Mouse (Mus musculus) liver, embryonic 15.5 days (tissue): ENCODE results near the gene Efcab9. TPM values are rescaled to one million over a fixed set of nuclear protein-coding genes. Genes with fewer than 3 reads are reported as not detected.
"Not testable (repeated sequence)": the region's sequence is repeated elsewhere in the genome, so short reads cannot be mapped to it uniquely, and the experiment has no call there.

Experiments used
- ATAC-seq: fragments of 200-750 bp; cut with Nextera tagmentation; 2 replicates; pipeline ENCODE4 v1.8.0; 2017; ENCODE audit warnings: moderate number of reproducible peaks, mild to moderate bottlenecking, moderate library complexity; ENCODE audit not compliant: insufficient read depth
- H3K27ac ChIP-seq: fragments of 300-500 bp; sonication (generic); replicated peaks from 2 replicates; pipeline ENCODE4 v1.5.1; 2015; ENCODE audit warnings: mild to moderate bottlenecking, inconsistent platforms
- H3K27me3 ChIP-seq: fragments of 300-500 bp; sonication (generic); 2 replicates; pipeline ENCODE4 v1.6.1; 2015; ENCODE audit warnings: mild to moderate bottlenecking, inconsistent platforms
- H3K36me3 ChIP-seq: fragments of 300-500 bp; sonication (generic); replicated peaks from 2 replicates; pipeline ENCODE4 v1.6.1; 2015; ENCODE audit warnings: moderate library complexity, mild to moderate bottlenecking, inconsistent platforms
- H3K4me1 ChIP-seq: fragments of 300-500 bp; sonication (generic); replicated peaks from 2 replicates; pipeline ENCODE4 v1.6.1; 2015; ENCODE audit warnings: inconsistent platforms
- H3K4me2 ChIP-seq: fragments of 300-500 bp; sonication (generic); 2 replicates; pipeline ENCODE4 v1.6.1; 2015; ENCODE audit warnings: moderate library complexity, mild to moderate bottlenecking, inconsistent platforms
- H3K4me3 ChIP-seq: fragments of 300-500 bp; sonication (generic); replicated peaks from 2 replicates; pipeline ENCODE4 v1.5.1; 2015; ENCODE audit warnings: mild to moderate bottlenecking, inconsistent platforms
- H3K9ac ChIP-seq: fragments of 300-500 bp; sonication (generic); 2 replicates; pipeline ENCODE4 v1.6.1; 2015; ENCODE audit warnings: moderate library complexity, mild to moderate bottlenecking, inconsistent platforms
- H3K9me3 ChIP-seq: fragments of 300-500 bp; sonication (generic); replicated peaks from 2 replicates; pipeline ENCODE4 v1.6.1; 2016; ENCODE audit warnings: inconsistent platforms
- WGBS: fragments of 180-500 bp; shearing (Covaris S2); methylation state at CpG from one replicate; pipeline ENCODE4 v1.1.7; 2015; ENCODE audit warnings: mixed read lengths; ENCODE audit not compliant: insufficient replicate concordance; 5-methylcytosine and 5-hydroxymethylcytosine counted together
- polyA plus RNA-seq: library from polyadenylated mRNA; unstranded; fragments of >200 nt; fragmentation: Nextera tagmentation; extraction: Ambion mirVana; gene quantifications from 2 replicates; pipeline ENCODE4 v1.2.1, GENCODE M21; 2015

The Efcab9 gene
- polyA plus RNA-seq, 1 experiment from 2014 or later, result 0.41 TPM

- no peak for ATAC-seq
- Histone ChIP-seq H3K4me2 (no peak overlapping the region), H3K36me3 (0 out of 2 replicates have a peak, but pooled peaks cover 4% of the 10 kb centered on the region), H3K9me3 (no peaks in the 10 kb centered on the region), H3K27me3 (no peaks in the 10 kb centered on the region), H3K4me3 (no peak overlapping the region), H3K4me1 (peaks cover 11% of the 10 kb centered on the region), H3K9ac (no peak overlapping the region), H3K27ac (no peak overlapping the region)
- WGBS, result 75% methylated on average over 8 of the region's 8 CpGs
These were observed 14.8 kb downstream of the Efcab9 start for GRCm38 (mm10) chr11:32516916-32517712.

DNA sequence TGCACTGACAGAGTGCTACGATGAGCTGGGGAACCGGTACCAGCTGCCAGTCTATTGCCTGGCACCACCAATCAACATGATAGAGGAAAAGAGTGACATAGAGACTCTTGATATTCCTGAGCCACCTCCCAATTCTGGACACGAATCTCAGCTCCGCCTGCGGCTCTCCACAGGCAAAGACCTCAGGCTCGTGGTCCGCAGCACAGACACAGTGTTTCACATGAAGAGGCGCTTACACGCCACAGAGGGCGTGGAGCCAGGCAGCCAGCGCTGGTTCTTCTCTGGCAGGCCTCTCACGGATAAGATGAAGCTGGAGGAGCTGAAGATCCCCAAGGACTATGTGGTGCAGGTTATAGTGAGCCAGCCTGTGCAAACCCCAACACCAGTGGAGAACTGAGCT is 15.8 kb downstream of the Efcab9 start:
- 81% methylated on average over 12 of the region's 12 CpGs for WGBS
- Histone ChIP-seq H3K36me3 (0 out of 2 replicates have a peak, but pooled peaks cover 4% of the 10 kb centered on the region), H3K27me3 (no peaks in the 10 kb centered on the region), H3K4me2 (no peak overlapping the region), H3K4me1 (peaks cover 11% of the 10 kb centered on the region), H3K9ac (no peak overlapping the region), H3K4me3 (no peak overlapping the region), H3K27ac (no peak overlapping the region), H3K9me3 (no peaks in the 10 kb centered on the region)
- no peak for ATAC-seq

DNA sequence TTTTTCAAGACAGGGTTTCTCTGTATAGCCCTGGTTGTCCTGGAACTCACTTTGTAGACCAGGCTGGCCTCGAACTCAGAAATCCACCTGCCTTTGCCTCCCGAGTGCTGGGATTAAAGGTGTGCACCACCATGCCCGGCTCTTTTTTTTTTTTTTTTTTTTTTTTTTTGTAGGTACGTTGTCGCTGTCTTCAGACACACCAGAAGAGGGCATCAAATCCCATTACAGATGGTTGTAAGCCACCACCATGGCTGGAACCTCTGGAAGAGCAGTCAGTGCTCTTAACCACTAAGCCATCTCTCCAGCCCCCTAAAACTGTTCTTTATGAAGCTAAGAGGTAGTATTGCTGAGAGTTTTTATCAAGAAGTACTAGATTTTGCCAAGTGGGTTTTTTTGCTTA is 17.0 kb downstream of the Efcab9 start:
- H3K9me3 ChIP-seq, H3K36me3 ChIP-seq, H3K9ac ChIP-seq, ATAC-seq, H3K4me3 ChIP-seq, H3K4me2 ChIP-seq, H3K27ac ChIP-seq, H3K27me3 ChIP-seq: not testable (repeated sequence)
- peaks cover 11% of the 10 kb centered on the region for H3K4me1 ChIP-seq
- WGBS, result 75% methylated on average over 5 of the region's 5 CpGs

- no peak overlapping the region for H3K9ac ChIP-seq
- no peak for ATAC-seq
- H3K4me2 ChIP-seq, result no peak overlapping the region
- no peaks in the 10 kb centered on the region for H3K4me1 ChIP-seq
- H3K36me3 ChIP-seq, result no peaks in the 10 kb centered on the region
- no peaks in the 10 kb centered on the region for H3K27me3 ChIP-seq
- H3K9me3 ChIP-seq, result no peaks in the 10 kb centered on the region
- H3K4me3 ChIP-seq, result no peak overlapping the region
- H3K27ac ChIP-seq, result no peak overlapping the region
- WGBS, result 19% methylated on average over 1 of the region's 1 CpGs
These were observed 21.0 kb downstream of the Efcab9 start for GRCm38 (mm10) chr11:32510930-32511329.

DNA sequence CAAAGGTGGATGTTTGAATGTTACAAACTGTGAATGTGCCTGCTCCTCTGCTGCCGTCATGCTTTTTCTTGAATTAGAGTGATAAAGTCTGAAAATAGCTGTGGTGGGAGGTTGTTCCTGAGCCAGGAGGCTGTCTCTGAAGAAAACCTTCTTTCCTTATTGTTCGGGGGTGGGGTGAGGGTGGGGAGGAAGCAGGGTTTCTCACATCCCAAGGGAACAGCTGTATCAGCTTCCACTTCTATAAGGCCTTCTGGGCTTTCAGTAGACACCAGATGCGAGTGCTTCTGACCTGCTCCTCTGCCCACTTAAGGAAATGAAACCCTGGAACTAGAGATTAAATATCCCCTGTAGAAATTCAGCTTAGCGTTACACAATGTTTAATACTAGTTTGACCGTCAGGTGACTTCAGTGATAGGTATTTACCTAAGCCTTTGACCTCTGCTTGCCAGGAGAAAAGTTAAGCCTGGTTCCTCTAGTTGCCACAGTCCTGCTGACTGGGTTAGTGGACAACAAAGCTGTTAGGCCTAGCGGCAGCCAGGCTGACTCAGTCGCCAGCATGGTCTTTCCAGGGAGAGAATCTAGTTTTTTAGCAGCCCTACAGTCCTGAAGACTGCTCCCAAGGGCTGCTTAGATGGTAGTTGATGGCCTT is 26.7 kb downstream of the Efcab9 start:
- ATAC-seq, result no peak
- WGBS, result 62% methylated on average over 7 of the region's 7 CpGs
- Histone ChIP-seq H3K4me2 (no peak overlapping the region), H3K27me3 (no peaks in the 10 kb centered on the region), H3K9ac (no peak overlapping the region), H3K4me3 (no peak overlapping the region), H3K27ac (no peak overlapping the region), H3K36me3 (no peaks in the 10 kb centered on the region), H3K9me3 (no peaks in the 10 kb centered on the region), H3K4me1 (0 out of 2 replicates have a peak, but pooled peaks cover 4% of the 10 kb centered on the region)

DNA sequence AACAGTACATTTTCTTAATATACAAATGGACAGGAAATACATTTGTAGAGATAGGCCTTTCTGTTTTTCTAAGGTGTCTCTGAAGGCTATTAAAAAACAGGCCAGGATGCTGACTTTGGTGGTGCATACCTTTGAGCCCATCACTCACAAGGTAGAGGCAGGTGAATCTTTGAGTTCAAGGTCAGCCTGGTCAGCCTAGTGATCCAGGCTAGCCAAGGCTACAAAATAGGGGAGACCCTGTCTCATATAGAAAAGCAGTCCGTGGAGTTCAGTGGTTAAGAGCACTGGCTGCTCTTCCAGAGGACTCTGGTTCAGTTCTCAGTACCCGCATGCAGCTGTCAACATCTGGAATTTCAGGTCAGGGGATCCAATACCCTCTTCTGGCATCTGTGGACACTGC is 28.2 kb downstream of the Efcab9 start:
- Histone ChIP-seq H3K9ac (no peak overlapping the region), H3K36me3 (no peaks in the 10 kb centered on the region), H3K27me3 (no peaks in the 10 kb centered on the region), H3K4me3 (no peak overlapping the region), H3K9me3 (no peaks in the 10 kb centered on the region), H3K4me2 (no peak overlapping the region), H3K27ac (no peak overlapping the region), H3K4me1 (0 out of 2 replicates have a peak, but pooled peaks cover 4% of the 10 kb centered on the region)
- WGBS, result 78% methylated on average over 2 of the region's 2 CpGs
- no peak for ATAC-seq

DNA sequence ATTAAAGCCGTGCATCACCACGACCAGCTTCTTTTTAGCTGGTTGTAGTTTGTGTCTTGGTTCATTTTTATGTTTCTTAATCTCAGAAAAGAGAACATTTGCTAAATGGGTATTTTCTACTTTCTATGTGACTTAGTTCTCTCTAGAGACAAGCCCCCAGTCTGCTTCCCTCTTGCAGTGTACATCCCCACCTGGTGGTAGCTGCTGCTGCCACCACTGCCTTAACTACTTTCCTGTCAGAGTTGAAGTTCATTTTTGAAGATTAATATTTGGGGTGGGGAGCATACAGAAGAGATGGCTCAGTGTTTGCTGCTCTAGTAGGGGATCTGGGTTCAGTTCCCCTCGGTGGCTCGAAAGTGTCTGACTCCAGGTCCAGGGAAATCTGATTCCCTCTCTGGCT is 31.9 kb downstream of the Efcab9 start:
- Histone ChIP-seq H3K27me3 (no peaks in the 10 kb centered on the region), H3K9ac (no peak overlapping the region), H3K4me3 (no peak overlapping the region), H3K4me2 (no peak overlapping the region), H3K4me1 (no peaks in the 10 kb centered on the region), H3K9me3 (no peaks in the 10 kb centered on the region), H3K27ac (no peak overlapping the region), H3K36me3 (no peaks in the 10 kb centered on the region)
- no peak for ATAC-seq
- 86% methylated on average over 4 of the region's 4 CpGs for WGBS

DNA sequence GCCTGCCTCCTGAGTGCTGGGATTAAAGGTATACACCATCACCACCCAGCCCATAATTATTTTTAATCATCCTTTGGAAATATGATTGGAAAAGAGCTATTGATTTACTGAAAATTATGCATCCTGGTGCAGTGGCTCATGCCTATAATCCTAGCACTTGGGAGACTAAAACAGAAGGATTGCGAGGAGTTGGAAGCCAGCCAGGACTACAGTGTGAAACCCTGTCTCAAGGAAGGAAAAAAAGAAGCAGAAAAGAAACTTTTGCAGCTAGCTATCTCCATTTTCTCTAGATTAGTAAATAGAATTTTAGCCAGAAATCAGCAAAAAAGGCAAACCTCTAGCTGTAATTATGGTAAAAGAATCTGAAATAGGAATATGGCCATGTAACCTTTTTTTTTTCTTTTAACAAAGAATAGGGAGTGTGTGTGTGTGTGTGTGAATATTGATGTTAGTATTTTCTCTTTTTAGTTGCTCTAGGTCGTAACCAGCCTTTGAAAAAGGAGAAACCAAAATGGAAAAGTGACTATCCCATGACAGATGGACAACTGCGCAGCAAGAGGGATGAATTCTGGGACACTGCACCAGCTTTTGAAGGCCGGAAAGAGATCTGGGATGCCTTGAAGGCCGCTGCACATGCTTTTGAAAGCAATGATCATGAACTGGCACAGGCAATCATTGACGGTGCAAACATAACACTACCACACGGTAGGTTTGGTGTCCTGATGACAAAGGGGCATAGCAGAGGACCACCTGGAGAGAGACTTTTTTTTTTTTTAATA is 32.9 kb downstream of the Efcab9 start:
- Histone ChIP-seq H3K4me3 (no peak overlapping the region), H3K4me1 (no peaks in the 10 kb centered on the region), H3K4me2 (no peak overlapping the region), H3K36me3 (no peaks in the 10 kb centered on the region), H3K9ac (no peak overlapping the region), H3K27me3 (no peaks in the 10 kb centered on the region), H3K27ac (no peak overlapping the region), H3K9me3 (no peaks in the 10 kb centered on the region)
- no peak for ATAC-seq
- 73% methylated on average over 7 of the region's 7 CpGs for WGBS

- Histone ChIP-seq H3K27ac (no peak overlapping the region), H3K9ac (no peak overlapping the region), H3K9me3 (no peaks in the 10 kb centered on the region), H3K36me3 (no peaks in the 10 kb centered on the region), H3K4me3 (no peak overlapping the region), H3K27me3 (no peaks in the 10 kb centered on the region), H3K4me1 (no peaks in the 10 kb centered on the region), H3K4me2 (no peak overlapping the region)
- ATAC-seq, result no peak
- 50% methylated on average over 2 of the region's 2 CpGs for WGBS
These were observed 36.6 kb downstream of the Efcab9 start for GRCm38 (mm10) chr11:32495283-32495682.

- Histone ChIP-seq H3K27me3 (no peaks in the 10 kb centered on the region), H3K9ac (no peak overlapping the region)
These were observed 38.6 kb downstream of the Efcab9 start for GRCm38 (mm10) chr11:32493312-32493711.

GRCm38 (mm10) chr11:32491079-32491478 is 40.8 kb downstream of the Efcab9 start:
- no peak overlapping the region for H3K4me2 ChIP-seq
- no peak overlapping the region for H3K4me3 ChIP-seq
- no peak for ATAC-seq
- 83% methylated on average over 2 of the region's 2 CpGs for WGBS
- H3K36me3 ChIP-seq, result no peaks in the 10 kb centered on the region
- H3K27me3 ChIP-seq, result no peaks in the 10 kb centered on the region
- no peak overlapping the region for H3K9ac ChIP-seq
- no peak overlapping the region for H3K27ac ChIP-seq
- no peaks in the 10 kb centered on the region; the same call in 1 of the 2 replicates for H3K4me1 ChIP-seq
- H3K9me3 ChIP-seq, result no peaks in the 10 kb centered on the region

More at GRCm38 (mm10) chr11:32493312-32493711, 38.6 kb downstream of the Efcab9 start:
- no peak for ATAC-seq
- Histone ChIP-seq H3K9me3 (no peaks in the 10 kb centered on the region), H3K36me3 (no peaks in the 10 kb centered on the region), H3K4me1 (no peaks in the 10 kb centered on the region; the same call in 1 of the 2 replicates), H3K27ac (no peak overlapping the region), H3K4me3 (no peak overlapping the region), H3K4me2 (no peak overlapping the region)
